Mouse (Mus musculus): ENCODE results near the gene Rapsn. TPM values are rescaled to one million over a fixed set of nuclear protein-coding genes. Genes with fewer than 3 reads are reported as not detected.

The Rapsn gene
- total and polyA plus RNA-seq, 3 experiments: 0.15 TPM; not detected in 2

DNA sequence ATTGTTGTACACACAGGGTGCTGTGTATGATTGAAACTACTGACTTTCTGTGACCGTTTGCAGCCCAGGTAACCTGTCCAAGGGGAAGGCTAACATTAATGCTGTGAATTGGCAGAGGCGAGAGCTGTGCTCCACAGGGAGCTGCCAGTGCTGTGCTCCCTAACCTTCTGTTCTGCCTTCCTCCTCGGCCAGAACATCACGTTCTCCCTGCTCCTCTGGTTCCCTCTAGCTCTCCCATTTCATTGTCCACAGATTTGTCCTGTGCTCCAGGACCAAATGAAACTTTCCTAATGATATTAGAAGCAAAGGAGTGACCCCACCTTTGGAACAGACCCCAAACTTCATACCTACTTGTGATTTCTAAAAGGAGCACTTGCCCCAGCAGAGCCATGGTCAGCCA is 20.0 kb upstream of the Rapsn start:
- in situ Hi-C loops (cut with MboI; ENCODE audit: low pct_ligation_motif_present, low pct_unique_long_range_greater_than_20kb, low sequenced_read_pairs) (no loop called here), dilution Hi-C loops (cut with MboI; ENCODE audit: extremely low pct_ligation_motif_present, extremely low pct_unique_long_range_greater_than_20kb, low sequenced_read_pairs) (no loop called here)
- no peaks in the 10 kb centered on the region for H3K9me3 ChIP-seq (replicated peaks; ENCODE audit: low read length)
- H3K4me2 ChIP-seq (ENCODE audit: insufficient read depth, low read depth, poor library complexity, severe bottlenecking): no peak overlapping the region
- no peak for TF ChIP-seq POLR2A (IDR thresholded peaks at IDR 0.05; ENCODE audit: low read depth, low read length)
- TF ChIP-seq ZC3H11A (IDR thresholded peaks at IDR 0.05; ENCODE audit: low read depth, low read length): no peak
- TF ChIP-seq USF1 (IDR thresholded peaks at IDR 0.05; ENCODE audit: low read depth, low read length): no peak
- no peak for TF ChIP-seq JUND (conservative IDR thresholded peaks at IDR 0.05; ENCODE audit: low read depth, low read length)
- TF ChIP-seq RCOR1 (conservative IDR thresholded peaks at IDR 0.05; ENCODE audit: low read depth, low read length): no peak
- no peak for TF ChIP-seq CHD2 (IDR thresholded peaks at IDR 0.05; ENCODE audit: low read length)
- TF ChIP-seq CHD1 (IDR thresholded peaks at IDR 0.05; ENCODE audit: low read depth, low read length): no peak
- TF ChIP-seq MAZ (IDR thresholded peaks at IDR 0.05; ENCODE audit: low read depth, low read length): no peak
- TF ChIP-seq SIN3A (IDR thresholded peaks at IDR 0.05; ENCODE audit: low read length): no peak
- no peak for TF ChIP-seq POLR2AphosphoS2 (IDR thresholded peaks at IDR 0.05; ENCODE audit: low read depth, low read length)
- no peak for TF ChIP-seq BHLHE40 (IDR thresholded peaks at IDR 0.05; ENCODE audit: low read depth, low read length)
- no peak for TF ChIP-seq ZKSCAN1 (IDR thresholded peaks at IDR 0.05; ENCODE audit: borderline replicate concordance, low read depth, low read length)
- no peak for TF ChIP-seq MYC (IDR thresholded peaks at IDR 0.05; ENCODE audit: low read depth, low read length)
- TF ChIP-seq ELF1 (IDR thresholded peaks at IDR 0.05; ENCODE audit: low read depth, low read length): no peak
- no peak for TF ChIP-seq ZMIZ1 (IDR thresholded peaks at IDR 0.05; ENCODE audit: low read depth, low read length)
- no peak for TF ChIP-seq E2F4 (IDR thresholded peaks at IDR 0.05; ENCODE audit: insufficient replicate concordance, low read depth, low read length)
- TF ChIP-seq ZNF384 (IDR thresholded peaks at IDR 0.05; ENCODE audit: low read depth, low read length): no peak
- no peak for TF ChIP-seq PAX5 (IDR thresholded peaks at IDR 0.05; ENCODE audit: low read length)
- no peak for TF ChIP-seq EP300 (IDR thresholded peaks at IDR 0.05; ENCODE audit: low read length)
- H3K27me3 ChIP-seq (replicated peaks): no peaks in the 10 kb centered on the region
- no peak overlapping the region for H3K27ac ChIP-seq (ENCODE audit: insufficient read depth, low read depth)
- H3K79me2 ChIP-seq (replicated peaks; ENCODE audit: control insufficient read depth, extremely low read depth, insufficient read depth, poor library complexity, severe bottlenecking): no peaks in the 10 kb centered on the region
- peaks cover 0 to 18% of the 10 kb centered on the region in 2 experiments; a peak in 2 of 4 replicates for H3K4me1 ChIP-seq (ENCODE audit: control insufficient read depth in 1 of 2, insufficient read depth in 2 of 2)
- no peak overlapping the region for H3K4me3 ChIP-seq (replicated peaks in 1 of 3; ENCODE audit: low read depth in 2 of 3, low read length in 2 of 3, poor library complexity in 1 of 3)
- no peak for DNase-seq (ENCODE audit: extremely low read depth)
- H3K9ac ChIP-seq (ENCODE audit: insufficient read depth, low read depth): no peak overlapping the region
- peaks cover 54 to 91% of the 10 kb centered on the region in 2 experiments for H3K36me3 ChIP-seq (replicated peaks in 1 of 2; ENCODE audit: control insufficient read depth in 1 of 2, insufficient read depth in 1 of 2, low read length in 1 of 2)

DNA sequence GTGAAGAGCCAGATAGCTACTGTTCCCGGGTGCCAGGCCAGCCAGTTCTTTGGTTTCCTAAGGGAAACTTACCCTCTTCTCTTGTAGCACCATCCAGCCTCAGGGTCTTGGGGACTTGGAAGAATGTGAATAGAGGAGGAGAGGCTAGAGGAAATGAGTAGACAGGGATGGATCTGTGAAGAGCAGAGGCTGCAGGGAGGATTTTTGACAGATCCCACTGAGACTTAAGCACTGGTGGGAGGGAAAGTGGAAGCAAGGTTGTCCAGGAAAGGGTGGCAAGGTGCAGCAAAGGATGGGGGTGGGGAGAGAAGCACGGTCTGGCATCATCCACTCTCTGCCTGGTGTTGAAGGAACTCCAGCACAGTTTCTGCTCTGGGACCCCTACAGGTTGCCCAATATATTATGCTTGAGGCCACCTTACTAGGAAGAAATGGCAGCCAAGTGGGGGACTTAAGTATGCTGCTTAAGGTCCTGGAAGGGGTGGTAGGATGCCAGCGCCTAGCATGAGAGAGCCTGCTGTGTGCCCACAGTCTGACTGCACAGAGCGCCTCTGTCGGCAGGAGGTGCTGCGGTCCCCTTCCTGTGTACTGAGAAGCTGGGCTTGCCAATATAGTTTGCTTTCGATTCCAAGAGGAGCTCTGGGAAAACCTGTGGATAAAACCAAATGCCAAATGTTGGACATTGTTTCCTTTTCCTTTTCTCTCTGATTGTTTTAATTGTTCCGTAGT is 17.2 kb upstream of the Rapsn start:
- H3K36me3 ChIP-seq (replicated peaks in 1 of 2; ENCODE audit: control insufficient read depth in 1 of 2, insufficient read depth in 1 of 2, low read length in 1 of 2): peaks cover 35 to 78% of the 10 kb centered on the region in 2 experiments
- TF ChIP-seq MAZ (IDR thresholded peaks at IDR 0.05; ENCODE audit: low read depth, low read length): no peak
- TF ChIP-seq IRF4 (IDR thresholded peaks at IDR 0.05; ENCODE audit: low read depth, low read length): no peak
- no peak for TF ChIP-seq USF2 (conservative IDR thresholded peaks at IDR 0.05; ENCODE audit: low read depth, low read length)
- TF ChIP-seq SIN3A (IDR thresholded peaks at IDR 0.05; ENCODE audit: low read length): no peak
- TF ChIP-seq RAD21 (IDR thresholded peaks at IDR 0.05; ENCODE audit: low read depth, low read length): no peak
- no peak for TF ChIP-seq MYC (IDR thresholded peaks at IDR 0.05; ENCODE audit: low read depth, low read length)
- TF ChIP-seq NELFE (IDR thresholded peaks at IDR 0.05; ENCODE audit: low read depth, low read length): no peak
- no peak for TF ChIP-seq ZKSCAN1 (IDR thresholded peaks at IDR 0.05; ENCODE audit: borderline replicate concordance, low read depth, low read length)
- no peak for TF ChIP-seq CTCF (conservative IDR thresholded peaks at IDR 0.05 in 1 of 2, IDR thresholded peaks at IDR 0.05 in 1 of 2; ENCODE audit: low read depth in 2 of 2, low read length in 2 of 2)
- no peak for TF ChIP-seq PAX5 (IDR thresholded peaks at IDR 0.05; ENCODE audit: low read length)
- no peak for TF ChIP-seq RCOR1 (conservative IDR thresholded peaks at IDR 0.05; ENCODE audit: low read depth, low read length)
- no peak for TF ChIP-seq EP300 (IDR thresholded peaks at IDR 0.05; ENCODE audit: low read length)
- TF ChIP-seq JUND (conservative IDR thresholded peaks at IDR 0.05; ENCODE audit: low read depth, low read length): no peak
- TF ChIP-seq E2F4 (IDR thresholded peaks at IDR 0.05; ENCODE audit: insufficient replicate concordance, low read depth, low read length): no peak
- no peak for TF ChIP-seq USF1 (IDR thresholded peaks at IDR 0.05; ENCODE audit: low read depth, low read length)
- TF ChIP-seq MEF2A (IDR thresholded peaks at IDR 0.05; ENCODE audit: borderline replicate concordance, low read depth, low read length): no peak
- TF ChIP-seq UBTF (IDR thresholded peaks at IDR 0.05; ENCODE audit: low read depth, low read length): no peak
- TF ChIP-seq POLR2AphosphoS2 (IDR thresholded peaks at IDR 0.05; ENCODE audit: low read depth, low read length): no peak
- no peak for TF ChIP-seq BHLHE40 (IDR thresholded peaks at IDR 0.05; ENCODE audit: low read depth, low read length)
- no peak for TF ChIP-seq SMC3 (IDR thresholded peaks at IDR 0.05; ENCODE audit: low read depth, low read length)
- no peak overlapping the region for H3K4me2 ChIP-seq (ENCODE audit: insufficient read depth, low read depth, poor library complexity, severe bottlenecking)
- no peak overlapping the region for H3K9ac ChIP-seq (ENCODE audit: insufficient read depth, low read depth)
- H3K4me1 ChIP-seq (ENCODE audit: control insufficient read depth in 1 of 2, insufficient read depth in 2 of 2): peaks cover 0 to 14% of the 10 kb centered on the region in 2 experiments; a peak in 2 of 4 replicates
- in situ Hi-C loops (cut with MboI; ENCODE audit: low pct_ligation_motif_present, low pct_unique_long_range_greater_than_20kb, low sequenced_read_pairs) (no loop called here), dilution Hi-C loops (cut with MboI; ENCODE audit: extremely low pct_ligation_motif_present, extremely low pct_unique_long_range_greater_than_20kb, low sequenced_read_pairs) (no loop called here)
- no peak overlapping the region for H3K27ac ChIP-seq (ENCODE audit: insufficient read depth, low read depth)
- no peaks in the 10 kb centered on the region for H3K27me3 ChIP-seq (replicated peaks)
- no peaks in the 10 kb centered on the region for H3K79me2 ChIP-seq (replicated peaks; ENCODE audit: control insufficient read depth, extremely low read depth, insufficient read depth, poor library complexity, severe bottlenecking)
- no peak for DNase-seq (ENCODE audit: extremely low read depth)
- no peak overlapping the region for H3K4me3 ChIP-seq (replicated peaks in 1 of 3; ENCODE audit: low read depth in 2 of 3, low read length in 2 of 3, poor library complexity in 1 of 3)
- H3K9me3 ChIP-seq (replicated peaks; ENCODE audit: low read length): no peaks in the 10 kb centered on the region

All from CH12.LX (cell line).